Mouse (Mus musculus) naive thymus-derived CD4-positive, alpha-beta T cell, adult 2 months (primary cell): ENCODE data around the gene D930048N14Rik.
"Not testable (repeated sequence)": the region's sequence is repeated elsewhere in the genome, so short reads cannot be mapped to it uniquely, and the experiment has no call there.

ENCODE experiments used
- DNase-seq: peaks from one replicate; pipeline ENCODE4 v3.0.0-alpha.2; 2011; ENCODE audit warnings: low read depth

The D930048N14Rik gene

DNA sequence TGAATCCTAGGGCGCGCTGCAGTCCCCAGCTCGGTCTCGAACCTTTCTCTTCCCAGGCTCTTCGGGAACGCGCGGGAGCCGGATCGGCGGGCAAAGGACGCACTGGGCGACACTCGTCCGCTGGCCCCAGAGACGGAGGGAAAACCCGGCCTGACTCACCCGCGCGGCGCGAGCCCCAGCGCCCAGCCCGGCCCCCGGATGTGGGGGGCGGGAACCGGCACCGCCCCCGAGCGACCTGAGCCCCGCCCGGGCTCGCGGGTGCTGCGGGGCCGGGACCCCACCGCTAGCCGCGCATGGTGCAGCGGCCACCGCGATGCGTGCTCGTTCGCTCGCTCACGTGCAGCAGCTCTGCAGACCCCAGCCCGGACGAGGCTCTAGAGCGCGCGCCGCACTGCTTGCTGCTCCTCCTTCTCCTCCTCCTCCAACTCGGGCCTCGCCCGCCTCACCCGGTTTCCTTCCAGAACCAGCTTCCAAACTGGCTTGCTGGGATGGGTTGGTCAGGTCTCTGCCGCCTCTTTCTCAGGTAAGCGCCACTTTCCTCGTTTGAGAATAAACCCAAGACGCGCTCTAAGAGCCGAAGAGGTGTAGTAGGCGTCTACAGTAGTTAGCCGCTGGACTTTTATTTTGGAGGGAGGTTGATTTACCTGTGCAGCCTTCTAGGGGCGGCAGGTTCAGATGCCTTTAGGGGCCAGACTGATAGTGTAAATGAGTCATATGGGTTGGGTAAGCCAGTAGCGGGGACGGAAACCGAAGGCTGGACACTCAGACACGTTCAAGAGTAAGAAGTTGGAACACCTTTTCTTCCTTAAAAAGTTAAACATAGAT is at the start of gene D930048N14Rik, which contains the start of gene N4bp3:
Gene D930048N14Rik (plus strand): TSS at position 264 of the 825 bp plus-strand sequence.
Gene N4bp3 (minus strand): TSS at position 152 of the 825 bp plus-strand sequence.
- DNase-seq: peak; percentile 71

GRCm38 (mm10) chr11:51602253-51602652 is 48.5 kb upstream of the D930048N14Rik start:
- no peak for DNase-seq

GRCm38 (mm10) chr11:51605602-51606446 is 44.9 kb upstream of the D930048N14Rik start:
- DNase-seq: peak; percentile 89

- peak; percentile 98 for DNase-seq
These were observed 44.2 kb upstream of the D930048N14Rik start, which contains the start of gene Hnrnpab for GRCm38 (mm10) chr11:51606447-51607095. Hnrnpab (minus strand) TSS chr11:51606847.

DNA sequence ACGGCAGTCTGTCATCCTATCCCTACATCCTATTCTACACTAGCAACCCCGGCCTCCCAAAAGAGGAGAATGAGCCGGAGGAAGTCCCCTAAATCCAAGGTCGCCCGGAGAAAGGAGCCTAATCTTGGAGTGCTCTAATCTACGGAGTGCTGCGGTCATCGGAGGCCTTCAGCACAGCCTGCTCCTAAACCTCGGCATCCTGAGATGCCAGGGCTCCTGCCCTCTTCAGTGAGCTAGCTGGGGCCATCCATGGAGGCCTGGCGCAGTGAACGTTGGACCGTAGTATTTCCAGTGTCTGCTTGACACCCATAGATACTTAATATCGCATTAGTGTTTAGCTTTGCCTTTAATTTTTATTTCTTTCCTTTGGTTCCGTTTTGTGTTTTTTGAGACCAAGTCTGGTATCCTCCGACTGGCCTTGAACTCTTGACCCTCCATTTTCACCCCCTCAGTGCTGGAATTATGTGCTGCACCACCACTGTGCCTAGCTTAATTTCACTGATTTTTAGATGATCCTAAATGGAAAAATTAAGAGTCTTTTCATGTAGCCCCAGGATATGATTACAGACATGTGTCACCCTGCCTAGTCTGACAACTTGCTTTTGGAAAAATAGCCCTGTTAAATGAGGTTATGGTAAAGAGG is 43.5 kb upstream of the D930048N14Rik start:
- no peak for DNase-seq

- peak; percentile 19 for DNase-seq
These were observed 41.4 kb upstream of the D930048N14Rik start for GRCm38 (mm10) chr11:51609266-51609909.

DNA sequence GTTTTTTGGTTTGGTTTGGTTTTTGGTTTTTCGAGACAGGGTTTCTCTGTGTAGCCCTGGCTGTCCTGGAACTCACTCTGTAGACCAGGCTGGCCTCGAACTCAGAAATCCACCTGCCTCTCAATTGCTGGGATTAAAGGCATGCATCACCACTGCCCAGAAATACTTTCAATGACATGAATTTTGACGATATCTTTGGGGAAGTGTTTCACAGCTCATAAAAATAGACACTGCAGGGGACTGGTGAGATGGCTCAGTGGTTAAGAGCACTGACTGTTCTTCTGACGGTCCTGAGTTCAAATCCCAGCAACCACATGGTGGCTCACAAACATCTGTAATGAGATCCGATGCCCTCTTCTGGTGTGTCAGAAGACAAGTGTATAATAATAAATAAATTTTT is 40.8 kb upstream of the D930048N14Rik start:
- DNase-seq: not testable (repeated sequence)

GRCm38 (mm10) chr11:51614256-51614655 is 36.5 kb upstream of the D930048N14Rik start:
- DNase-seq: no peak

GRCm38 (mm10) chr11:51615129-51615528 is 35.6 kb upstream of the D930048N14Rik start:
- no peak for DNase-seq

DNA sequence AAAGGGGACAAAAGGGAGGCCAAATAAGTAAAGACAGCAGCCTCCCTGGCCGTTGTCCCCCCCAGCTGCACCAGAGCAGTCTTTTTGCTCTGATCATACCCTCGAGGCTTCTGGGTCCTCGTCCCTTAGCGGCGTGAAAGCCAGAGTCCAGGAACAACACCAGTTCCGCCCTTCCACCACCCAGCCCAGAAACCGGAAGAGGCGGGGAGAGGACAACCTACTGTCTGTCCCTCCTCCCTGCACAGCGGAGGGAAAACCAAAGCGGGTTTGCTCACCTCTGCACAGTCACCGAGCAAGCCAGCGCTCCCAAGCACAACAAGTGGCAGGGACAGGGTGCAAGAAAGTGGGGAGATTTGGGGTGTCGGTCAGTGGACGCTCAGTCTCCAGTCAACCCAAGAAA is 35.2 kb upstream of the D930048N14Rik start:
- DNase-seq: peak; percentile 78

DNA sequence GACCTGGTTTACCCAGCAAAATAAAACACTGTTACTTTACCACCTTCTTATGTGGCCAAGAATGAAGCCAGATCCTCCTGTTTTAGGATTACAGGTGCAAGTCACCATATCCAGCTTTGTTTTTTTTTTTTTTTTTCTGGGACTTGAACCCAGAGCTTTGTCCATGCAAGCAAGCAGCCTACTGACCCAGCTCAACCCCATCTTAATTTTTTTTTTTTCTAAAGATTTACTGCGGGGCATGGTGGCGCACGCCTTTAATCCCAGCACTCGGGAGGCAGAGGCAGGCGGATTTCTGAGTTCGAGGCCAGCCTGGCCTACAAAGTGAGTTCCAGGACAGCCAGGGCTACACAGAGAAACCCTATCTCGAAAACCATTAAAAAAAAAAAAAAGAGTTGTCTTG is 34.6 kb upstream of the D930048N14Rik start:
- DNase-seq: not testable (repeated sequence)

DNA sequence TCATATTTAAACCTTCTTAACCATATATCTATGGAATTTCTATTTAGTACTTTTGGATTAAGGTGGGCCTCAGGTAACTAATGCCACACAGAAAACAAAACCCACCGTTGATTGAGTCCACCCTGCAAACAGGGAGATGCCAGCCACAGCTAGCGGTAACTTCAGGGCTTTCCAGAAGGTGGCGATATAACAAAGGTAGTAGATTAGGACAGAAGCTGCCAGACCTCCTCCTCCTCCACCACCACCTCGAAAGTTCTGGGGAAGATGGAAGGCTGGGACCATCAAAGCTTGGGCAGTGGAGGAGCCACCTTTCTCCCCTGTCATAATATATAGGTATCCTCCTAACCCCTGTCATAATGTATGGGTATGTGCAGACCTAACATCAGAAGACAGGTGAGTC is 33.1 kb upstream of the D930048N14Rik start:
- peak; percentile 87 for DNase-seq

GRCm38 (mm10) chr11:51618894-51619408 is 31.8 kb upstream of the D930048N14Rik start:
- DNase-seq: no peak

GRCm38 (mm10) chr11:51619409-51620060 is 31.2 kb upstream of the D930048N14Rik start, which contains the start of gene Nhp2:
Nhp2 (plus strand) TSS chr11:51619735.
- DNase-seq: peak; percentile 93

- DNase-seq: no peak
These were observed 30.7 kb upstream of the D930048N14Rik start for GRCm38 (mm10) chr11:51620084-51620483.

GRCm38 (mm10) chr11:51621776-51622175 is 29.0 kb upstream of the D930048N14Rik start:
- no peak for DNase-seq

GRCm38 (mm10) chr11:51622971-51623491 is 27.7 kb upstream of the D930048N14Rik start:
- no peak for DNase-seq

- DNase-seq: no peak
These were observed 25.4 kb upstream of the D930048N14Rik start for GRCm38 (mm10) chr11:51625187-51625820.

- DNase-seq: no peak
These were observed 23.3 kb upstream of the D930048N14Rik start for GRCm38 (mm10) chr11:51627425-51627824.
